Mouse (Mus musculus) midbrain, embryonic 15.5 days (tissue): ENCODE measurements around the gene Slc35f4. TPM values are rescaled to one million over a fixed set of nuclear protein-coding genes. Genes with fewer than 3 reads are reported as not detected.

Experiments
- ATAC-seq: fragments of 200-750 bp; cut with Nextera tagmentation; replicated peaks from 2 replicates; pipeline ENCODE4 v1.8.0; 2017; ENCODE audit warnings: moderate TSS enrichment
- H3K27ac ChIP-seq: fragments of 300-500 bp; sonication (generic); 2 replicates; pipeline ENCODE4 v1.5.1; 2015; ENCODE audit warnings: mild to moderate bottlenecking, inconsistent platforms
- H3K27me3 ChIP-seq: fragments of 300-500 bp; sonication (generic); replicated peaks from 2 replicates; pipeline ENCODE4 v1.6.1; 2015; ENCODE audit warnings: inconsistent platforms
- H3K36me3 ChIP-seq: fragments of 300-500 bp; sonication (generic); replicated peaks from 2 replicates; pipeline ENCODE4 v1.6.1; 2015; ENCODE audit warnings: inconsistent platforms
- H3K4me1 ChIP-seq: fragments of 300-500 bp; sonication (generic); 2 replicates; pipeline ENCODE4 v1.6.1; 2015; ENCODE audit warnings: inconsistent platforms
- H3K4me2 ChIP-seq: fragments of 300-500 bp; sonication (generic); 2 replicates; pipeline ENCODE4 v1.6.1; 2015; ENCODE audit warnings: inconsistent platforms, mild to moderate bottlenecking, moderate library complexity
- H3K4me3 ChIP-seq: fragments of 300-500 bp; sonication (generic); 2 replicates; pipeline ENCODE4 v1.5.1; 2015; ENCODE audit warnings: mild to moderate bottlenecking, inconsistent platforms
- H3K9ac ChIP-seq: fragments of 300-500 bp; sonication (generic); 2 replicates; pipeline ENCODE4 v1.6.1; 2015; ENCODE audit warnings: mild to moderate bottlenecking, inconsistent platforms
- H3K9me3 ChIP-seq: fragments of 300-500 bp; sonication (generic); 2 replicates; pipeline ENCODE4 v1.6.1; 2016; ENCODE audit warnings: inconsistent platforms
- WGBS: fragments of 180-500 bp; shearing (Covaris S2); methylation state at CpG from one replicate; pipeline ENCODE4 v1.1.7; 2015; ENCODE audit warnings: mixed read lengths; 5-methylcytosine and 5-hydroxymethylcytosine counted together
- polyA plus RNA-seq: library from polyadenylated mRNA; unstranded; fragments of >200 nt; fragmentation: Nextera tagmentation; extraction: Ambion mirVana; gene quantifications from 2 replicates; pipeline ENCODE4 v1.2.1, GENCODE M21; 2015

Gene Slc35f4
- 15.7 and 16.4 TPM in 2 replicates for polyA plus RNA-seq

- Histone ChIP-seq H3K4me1 (peaks cover 3% of the 10 kb centered on the region; the same call in 1 of the 2 replicates), H3K27ac (peak within 1 kb of the TSS; percentile 72), H3K4me3 (peak within 1 kb of the TSS; percentile 63), H3K36me3 (no peaks in the 10 kb centered on the region), H3K9ac (peak within 1 kb of the TSS; percentile 71), H3K9me3 (no peaks in the 10 kb centered on the region), H3K27me3 (no peaks in the 10 kb centered on the region), H3K4me2 (peak within 1 kb of the TSS; percentile 82)
- ATAC-seq = peak; percentile 82
- WGBS = 7% methylated on average over 6 of the region's 6 CpGs
Observed at GRCm38 (mm10) chr14:49525931-49526291, at the start of gene Slc35f4. TSS of gene Slc35f4 (minus strand) at chr14:49526046.

- no peaks in the 10 kb centered on the region for H3K36me3 ChIP-seq
- H3K4me2 ChIP-seq = no peak overlapping the region
- ATAC-seq = no peak
- no peaks in the 10 kb centered on the region for H3K4me1 ChIP-seq
- H3K9ac ChIP-seq = no peak overlapping the region
- no peak overlapping the region for H3K4me3 ChIP-seq
- no peaks in the 10 kb centered on the region for H3K27me3 ChIP-seq
- H3K9me3 ChIP-seq = no peaks in the 10 kb centered on the region
- H3K27ac ChIP-seq = no peak overlapping the region
Observed at GRCm38 (mm10) chr14:49568369-49568768, 42.5 kb upstream of the Slc35f4 start.

GRCm38 (mm10) chr14:49560706-49561105 is 34.9 kb upstream of the Slc35f4 start:
- Histone ChIP-seq H3K4me2 (no peak overlapping the region), H3K9me3 (no peaks in the 10 kb centered on the region), H3K9ac (no peak overlapping the region), H3K27ac (no peak overlapping the region), H3K4me1 (no peaks in the 10 kb centered on the region), H3K36me3 (no peaks in the 10 kb centered on the region), H3K4me3 (no peak overlapping the region), H3K27me3 (no peaks in the 10 kb centered on the region)
- 84% methylated on average over 2 of the region's 2 CpGs for WGBS
- no peak for ATAC-seq

- Histone ChIP-seq H3K27ac (no peak overlapping the region), H3K4me1 (no peaks in the 10 kb centered on the region), H3K27me3 (no peaks in the 10 kb centered on the region), H3K4me3 (no peak overlapping the region), H3K4me2 (no peak overlapping the region), H3K9ac (no peak overlapping the region), H3K36me3 (no peaks in the 10 kb centered on the region), H3K9me3 (no peaks in the 10 kb centered on the region)
- no peak for ATAC-seq
- 49% methylated on average over 1 of the region's 1 CpGs for WGBS
Observed at GRCm38 (mm10) chr14:49540104-49540503, 14.3 kb upstream of the Slc35f4 start.

GRCm38 (mm10) chr14:49525176-49525930 is 493 bp downstream of the Slc35f4 start:
- peak overlapping the region; percentile 63 for H3K4me3 ChIP-seq
- H3K27ac ChIP-seq = peak overlapping the region; percentile 72
- H3K9me3 ChIP-seq = no peaks in the 10 kb centered on the region
- no peaks in the 10 kb centered on the region for H3K27me3 ChIP-seq
- peaks cover 3% of the 10 kb centered on the region; the same call in 1 of the 2 replicates for H3K4me1 ChIP-seq
- H3K9ac ChIP-seq = peak overlapping the region; percentile 71
- no peaks in the 10 kb centered on the region for H3K36me3 ChIP-seq
- WGBS = under 1% methylated on average over 53 of the region's 63 CpGs
- peak overlapping the region; percentile 82 for H3K4me2 ChIP-seq
- peak; percentile 90 for ATAC-seq

GRCm38 (mm10) chr14:49524665-49525064 is 1.2 kb downstream of the Slc35f4 start:
- Histone ChIP-seq H3K4me1 (peaks cover 3% of the 10 kb centered on the region; the same call in 1 of the 2 replicates), H3K4me3 (peak overlapping the region; percentile 63), H3K9ac (peak overlapping the region; percentile 71; the same call in 1 of the 2 replicates), H3K27me3 (no peaks in the 10 kb centered on the region), H3K9me3 (no peaks in the 10 kb centered on the region), H3K27ac (no peak overlapping the region), H3K36me3 (no peaks in the 10 kb centered on the region), H3K4me2 (peak overlapping the region; percentile 82)
- peak; percentile 42 for ATAC-seq
- 62% methylated on average over 8 of the region's 8 CpGs for WGBS

- H3K9me3 ChIP-seq = no peaks in the 10 kb centered on the region
- no peak overlapping the region for H3K4me2 ChIP-seq
- no peaks in the 10 kb centered on the region for H3K4me1 ChIP-seq
- no peak overlapping the region for H3K9ac ChIP-seq
- H3K27me3 ChIP-seq = no peaks in the 10 kb centered on the region
- WGBS = 90% methylated on average over 2 of the region's 2 CpGs
- no peak overlapping the region for H3K4me3 ChIP-seq
- no peaks in the 10 kb centered on the region for H3K36me3 ChIP-seq
- no peak for ATAC-seq
- no peak overlapping the region for H3K27ac ChIP-seq
Observed at GRCm38 (mm10) chr14:49515096-49515665, 10.7 kb downstream of the Slc35f4 start.

- no peak overlapping the region for H3K27ac ChIP-seq
- H3K36me3 ChIP-seq = no peaks in the 10 kb centered on the region
- ATAC-seq = no peak
- no peaks in the 10 kb centered on the region for H3K4me1 ChIP-seq
- no peaks in the 10 kb centered on the region for H3K27me3 ChIP-seq
- no peaks in the 10 kb centered on the region for H3K9me3 ChIP-seq
- H3K4me2 ChIP-seq = no peak overlapping the region
- H3K4me3 ChIP-seq = no peak overlapping the region
- 80% methylated on average over 2 of the region's 2 CpGs for WGBS
- no peak overlapping the region for H3K9ac ChIP-seq
Observed at GRCm38 (mm10) chr14:49514137-49514536, 11.7 kb downstream of the Slc35f4 start.

- no peak overlapping the region for H3K27ac ChIP-seq
- ATAC-seq = no peak
- no peaks in the 10 kb centered on the region for H3K27me3 ChIP-seq
- H3K9me3 ChIP-seq = no peaks in the 10 kb centered on the region
- H3K36me3 ChIP-seq = no peaks in the 10 kb centered on the region
- no peak overlapping the region for H3K4me2 ChIP-seq
- H3K4me3 ChIP-seq = no peak overlapping the region
- no peaks in the 10 kb centered on the region for H3K4me1 ChIP-seq
- WGBS = 85% methylated on average over 1 of the region's 1 CpGs
- no peak overlapping the region for H3K9ac ChIP-seq
Observed at GRCm38 (mm10) chr14:49495192-49495591, 30.7 kb downstream of the Slc35f4 start.

- WGBS = 76% methylated on average over 1 of the region's 1 CpGs
- H3K4me1 ChIP-seq = no peaks in the 10 kb centered on the region
- H3K27me3 ChIP-seq = no peaks in the 10 kb centered on the region
- H3K9me3 ChIP-seq = no peaks in the 10 kb centered on the region
- H3K36me3 ChIP-seq = no peaks in the 10 kb centered on the region
- no peak overlapping the region for H3K4me2 ChIP-seq
- H3K27ac ChIP-seq = no peak overlapping the region
- H3K9ac ChIP-seq = no peak overlapping the region
- H3K4me3 ChIP-seq = no peak overlapping the region
- no peak for ATAC-seq
Observed at GRCm38 (mm10) chr14:49493793-49494192, 32.1 kb downstream of the Slc35f4 start.

- Histone ChIP-seq H3K4me3 (no peak overlapping the region), H3K4me2 (no peak overlapping the region), H3K4me1 (no peaks in the 10 kb centered on the region), H3K27ac (no peak overlapping the region), H3K9ac (no peak overlapping the region), H3K9me3 (no peaks in the 10 kb centered on the region), H3K36me3 (no peaks in the 10 kb centered on the region), H3K27me3 (no peaks in the 10 kb centered on the region)
- WGBS = 78% methylated on average over 3 of the region's 3 CpGs
- ATAC-seq = no peak
Observed at GRCm38 (mm10) chr14:49492506-49492905, 33.3 kb downstream of the Slc35f4 start.

GRCm38 (mm10) chr14:49476602-49477001 is 49.2 kb downstream of the Slc35f4 start:
- ATAC-seq = no peak
- H3K27me3 ChIP-seq = no peaks in the 10 kb centered on the region
- H3K4me1 ChIP-seq = no peaks in the 10 kb centered on the region
- no peak overlapping the region for H3K4me3 ChIP-seq
- H3K27ac ChIP-seq = no peak overlapping the region
- no peaks in the 10 kb centered on the region for H3K9me3 ChIP-seq
- H3K9ac ChIP-seq = no peak overlapping the region
- no peaks in the 10 kb centered on the region for H3K36me3 ChIP-seq
- WGBS = 81% methylated on average over 2 of the region's 2 CpGs
- no peak overlapping the region for H3K4me2 ChIP-seq

GRCm38 (mm10) chr14:49461761-49462160 is 64.1 kb downstream of the Slc35f4 start:
- H3K4me3 ChIP-seq = no peak overlapping the region
- no peaks in the 10 kb centered on the region for H3K9me3 ChIP-seq
- no peaks in the 10 kb centered on the region for H3K27me3 ChIP-seq
- ATAC-seq = no peak
- no peaks in the 10 kb centered on the region for H3K4me1 ChIP-seq
- H3K9ac ChIP-seq = no peak overlapping the region
- H3K4me2 ChIP-seq = no peak overlapping the region
- no peak overlapping the region for H3K27ac ChIP-seq
- no peaks in the 10 kb centered on the region for H3K36me3 ChIP-seq
- 80% methylated on average over 2 of the region's 2 CpGs for WGBS
